15 mouse cellular contexts compared by ENCODE assay signal in genomic region chr10:93167311-93167710, GRCm38 (mm10). TPM values are rescaled to one million over a fixed set of nuclear protein-coding genes. Genes with fewer than 3 reads are reported as not detected.
DNase-seq lines count a peak whose midpoint lies in the region; ATAC-seq lines count a peak whose summit lies in the region.
"Had no signal": no experiment of that assay in that cellular context is flagged by ENCODE, and none has a peak within 500 bp of the region (broad histone marks: within the 10 kb centered on the region; RNA-seq: fewer than 3 reads in every experiment).

No protein-coding gene starts in this region.

- 66% methylated on average over 6 of the region's 6 CpGs for WGBS in heart, embryonic 16.5 days

- peak overlapping the region; percentile 27; the same call in 1 of the 2 replicates for H3K27ac ChIP-seq in heart, embryonic 16.5 days (ENCODE audit: low read length)

- intact Hi-C loops in heart, postnatal 10 days (cut with DNase I), result loop anchor here (10.0 kb wide), 1 partner anchor 287 kb away; the partner anchor contains the start of gene Lta4h

- H3K9ac ChIP-seq in heart, embryonic 16.5 days (ENCODE audit: low read length), result no peak overlapping the region; the same call in 1 of the 2 replicates

- no peaks in the 10 kb centered on the region for H3K9me3 ChIP-seq in heart, embryonic 16.5 days (replicated peaks; ENCODE audit: control insufficient read depth, low read length)
- H3K9me3 ChIP-seq: embryonic facial prominence, embryonic 13.5 days had no signal

- peak overlapping the region; percentile 34; the same call in 1 of the 2 replicates for H3K4me2 ChIP-seq in heart, embryonic 16.5 days (ENCODE audit: low read depth, low read length)
- H3K4me2 ChIP-seq: embryonic facial prominence, embryonic 13.5 days had no signal

- peaks cover 34% of the 10 kb centered on the region for H3K4me1 ChIP-seq in heart, embryonic 16.5 days (ENCODE audit: control insufficient read depth, insufficient read depth, low read length)

- no peak for DNase-seq in heart, postnatal 10 days
- peak; percentile 30 for DNase-seq in thymus, postnatal 0 days (ENCODE audit: low spot score)
- DNase-seq in thymus, postnatal 4 days, result no peak
- peak; percentile 81 for DNase-seq in induced T-regulatory cell, adult 2 months (ENCODE audit: low read depth)
- peak; percentile 46 for DNase-seq in splenic B cell, adult 2 months (ENCODE audit: low read depth, low spot score)
- DNase-seq in adrenal gland, adult 2 months, result no peak
- no peak for DNase-seq in right cerebral cortex, adult 2 months (ENCODE audit: low spot score in 2 of 2)
- DNase-seq: cerebellum, postnatal 36 days; gastrocnemius, postnatal 25 days; heart, postnatal 4 days; kidney, adult 11 months; left cerebral cortex, postnatal 4 days had no signal

- H3K4me3 ChIP-seq in heart, embryonic 16.5 days (ENCODE audit: low read length), result no peak overlapping the region
- H3K4me3 ChIP-seq: embryonic facial prominence, embryonic 13.5 days had no signal

- H3K36me3 ChIP-seq in heart, embryonic 16.5 days (ENCODE audit: control insufficient read depth, insufficient read depth), result no peaks in the 10 kb centered on the region
- H3K36me3 ChIP-seq in splenic B cell, adult 2 months (ENCODE audit: control insufficient read depth, insufficient read depth, low read length, poor library complexity, severe bottlenecking), result 0 out of 2 replicates have a peak, but pooled peaks cover 1% of the 10 kb centered on the region
- H3K36me3 ChIP-seq: embryonic facial prominence, embryonic 13.5 days had no signal

- H3K27me3 ChIP-seq in heart, embryonic 16.5 days (ENCODE audit: control insufficient read depth, insufficient read depth, low read length), result no peaks in the 10 kb centered on the region
- no peaks in the 10 kb centered on the region for H3K27me3 ChIP-seq in splenic B cell, adult 2 months (ENCODE audit: control insufficient read depth, insufficient read depth, low read length, poor library complexity, severe bottlenecking)
- H3K27me3 ChIP-seq: embryonic facial prominence, embryonic 13.5 days had no signal

- ATAC-seq in heart, embryonic 16.5 days (replicated peaks; ENCODE audit: extremely low read depth, insufficient read depth, low FRiP score), result no peak
- ATAC-seq: forebrain, embryonic 16.5 days had no signal

RNA-seq across cellular contexts. Expression of gene Cdk17, which starts 6.6 kb away (rescaled TPM):
- 14.9 and 16.7 TPM in 2 replicates for polyA plus RNA-seq in heart, embryonic 16.5 days (2015; fragmentation: Nextera tagmentation; extraction: Ambion mirVana)
- 10 to 100 TPM; 30.1 to 36.7 TPM for total RNA-seq in heart, postnatal 10 days (2021)
- 46.3 and 55.3 TPM in 2 replicates for polyA plus RNA-seq in thymus, postnatal 0 days (2015; fragmentation: Nextera tagmentation; extraction: Ambion mirVana)
- 10 to 100 TPM; 26.5 to 30.0 TPM for total RNA-seq in adrenal gland, adult 2 months (2021)
- 8.7 and 9.3 TPM in 2 replicates for polyA plus RNA-seq in adrenal gland, adult 2 months (2012; rRNA removed)

Comparison
In these comparisons a context has a peak if more than half of its experiments do, and no peak if none do; other contexts are left out.
1. DNase-seq: peak in thymus, postnatal 0 days (single experiment), induced T-regulatory cell, adult 2 months (single experiment) and splenic B cell, adult 2 months (single experiment); none in heart, postnatal 10 days (0 of 2), thymus, postnatal 4 days (single experiment), adrenal gland, adult 2 months (single experiment) and right cerebral cortex, adult 2 months (0 of 2).